Mouse (Mus musculus) stomach, postnatal 0 days (tissue): ENCODE measurements around the gene Catsper3.

Source experiments
- CTCF ChIP-seq: IDR thresholded peaks from 2 replicates; pipeline ENCODE4 v1.5.1; 2016; ENCODE audit warnings: antibody characterized with exemption, low read depth, mild to moderate bottlenecking, moderate library complexity
- EP300 ChIP-seq: optimal IDR thresholded peaks from 2 replicates; pipeline ENCODE3; 2016; ENCODE audit warnings: antibody characterized with exemption

GRCm38 (mm10) chr13:55843700-55844099 is 59.3 kb downstream of the Catsper3 start:
- TF ChIP-seq CTCF (peak; percentile 66), EP300 (no peak)
